Mouse (Mus musculus) adrenal gland, adult 18-20 months (tissue): ENCODE data around the gene Ier5l. TPM values are rescaled to one million over a fixed set of nuclear protein-coding genes. Genes with fewer than 3 reads are reported as not detected.

Experiments
- DNase-seq, 2 experiments: peaks; one replicate each; pipeline ENCODE4 v3.0.0; 2021 to 2022; ENCODE audit warnings: low spot score in 2 of 2
- long read RNA-seq, 2 experiments: library from polyadenylated mRNA; stranded (forward); transcript quantifications; one replicate each; pipeline ENCODE4 v2.0.0; 2021
- total RNA-seq, 2 experiments: library from RNA; stranded (reverse); gene quantifications; 1 replicate in 1 of 2; 2 replicates in 1 of 2; pipeline ENCODE4 v1.2.3; 2021

Gene Ier5l
- 1 to 10 TPM; 3.1 to 5.1 TPM for total RNA-seq
- long read RNA-seq, experiment 1, transcript Ier5l-201 (1 exons, 2,683 nt): major isoform, 6 of 6 reads
- long read RNA-seq, experiment 1, partial matches to known transcripts: 0 of 6 reads
- long read RNA-seq, experiment 1, other reads (novel, unspliced or antisense): 0 of 6 reads
- long read RNA-seq, experiment 2, transcript Ier5l-201 (1 exons, 2,683 nt): major isoform, 25 of 25 reads
- long read RNA-seq, experiment 2, partial matches to known transcripts: 0 of 25 reads
- long read RNA-seq, experiment 2, other reads (novel, unspliced or antisense): 0 of 25 reads

- DNase-seq: peak; percentile 98
Measured at GRCm38 (mm10) chr2:30474039-30474438, at the start of gene Ier5l. TSS of gene Ier5l (minus strand) at chr2:30474219.

- no peak for DNase-seq
Measured at GRCm38 (mm10) chr2:30523727-30524126, 49.7 kb upstream of the Ier5l start.

DNA sequence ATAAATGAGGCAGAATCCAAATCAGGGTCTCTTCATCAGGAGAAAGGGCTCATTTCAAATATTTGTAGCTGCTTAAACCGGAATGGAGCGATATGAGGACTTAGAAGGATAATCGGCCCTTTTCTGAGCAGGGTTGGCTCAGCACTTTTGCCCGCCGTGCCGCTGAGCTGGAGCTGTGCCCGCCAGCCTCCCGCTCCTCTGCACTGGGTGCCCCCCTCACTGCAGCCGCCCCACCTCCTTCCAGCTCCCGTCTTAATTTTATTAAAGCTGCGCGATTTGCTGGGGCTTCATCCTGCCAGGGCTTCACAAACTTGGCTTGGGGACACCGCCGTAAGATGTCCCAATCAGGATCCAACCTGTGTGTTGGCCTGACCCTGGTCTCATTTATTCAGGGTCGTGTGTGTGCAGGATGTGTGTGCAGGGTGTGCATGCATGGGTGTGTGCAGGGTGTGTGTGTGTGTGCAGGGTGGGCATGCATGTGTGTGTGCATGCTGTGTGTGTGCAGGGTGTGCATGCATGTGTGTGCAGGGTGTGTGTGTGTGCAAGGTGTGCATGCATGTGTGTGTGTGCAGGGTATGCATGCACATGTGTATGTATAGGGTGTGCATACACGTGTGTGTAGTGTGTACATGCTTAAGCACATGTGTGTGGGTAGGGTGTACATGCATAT, 36.8 kb upstream of the Ier5l start:
- DNase-seq: no peak

GRCm38 (mm10) chr2:30507138-30507727, 33.2 kb upstream of the Ier5l start:
- no peak for DNase-seq

DNA sequence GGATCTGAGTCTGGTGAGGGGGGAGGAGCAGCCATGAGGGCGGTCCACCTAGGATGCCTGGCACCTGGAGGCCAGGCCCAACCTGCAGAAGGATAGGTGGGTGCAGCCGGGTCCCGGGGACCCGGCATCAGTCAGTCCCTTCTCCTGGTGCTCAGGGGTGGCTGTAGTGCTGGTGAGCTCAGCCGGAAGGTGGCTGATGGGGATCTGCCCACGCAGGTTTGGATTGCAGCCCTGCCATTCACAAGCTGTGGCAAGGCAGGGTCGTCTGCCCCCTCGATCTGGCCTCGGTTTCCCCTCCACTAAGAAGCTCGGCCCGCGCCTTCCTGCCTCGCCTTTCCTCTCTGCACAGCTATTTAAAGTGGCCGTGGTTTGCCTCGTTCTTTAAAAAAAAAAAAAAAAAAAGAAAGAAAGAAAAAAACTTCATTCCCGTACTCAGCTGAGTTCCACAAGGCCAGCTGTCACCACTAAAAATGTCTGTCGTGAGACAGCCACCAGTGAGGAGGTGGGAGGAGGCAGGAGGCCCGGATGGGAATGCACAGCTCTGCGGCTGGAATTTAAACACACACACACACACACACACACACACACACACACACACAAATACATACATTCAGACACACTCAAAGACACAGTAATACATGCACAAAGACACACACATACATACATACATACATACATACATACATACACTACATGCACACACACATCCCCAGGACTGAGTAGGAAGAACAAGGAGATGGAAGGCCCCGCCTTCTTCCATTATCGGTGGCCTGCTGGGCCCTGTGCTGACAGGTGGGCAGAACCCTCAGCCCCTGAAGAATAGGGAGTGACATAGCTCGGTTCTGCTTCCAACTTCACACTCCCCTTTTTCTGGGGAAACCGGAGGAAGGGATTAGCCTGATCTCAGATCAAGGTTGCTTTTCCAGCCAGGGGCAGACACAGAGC, 29.9 kb upstream of the Ier5l start:
- no peak for DNase-seq

GRCm38 (mm10) chr2:30501701-30502100, 27.7 kb upstream of the Ier5l start:
- DNase-seq: no peak

GRCm38 (mm10) chr2:30495909-30496861, 22.2 kb upstream of the Ier5l start:
- peak; percentile 49 to 60 for DNase-seq

- DNase-seq: no peak
Measured at GRCm38 (mm10) chr2:30495000-30495908, 21.2 kb upstream of the Ier5l start.

GRCm38 (mm10) chr2:30490384-30490783, 16.4 kb upstream of the Ier5l start:
- DNase-seq: no peak

DNA sequence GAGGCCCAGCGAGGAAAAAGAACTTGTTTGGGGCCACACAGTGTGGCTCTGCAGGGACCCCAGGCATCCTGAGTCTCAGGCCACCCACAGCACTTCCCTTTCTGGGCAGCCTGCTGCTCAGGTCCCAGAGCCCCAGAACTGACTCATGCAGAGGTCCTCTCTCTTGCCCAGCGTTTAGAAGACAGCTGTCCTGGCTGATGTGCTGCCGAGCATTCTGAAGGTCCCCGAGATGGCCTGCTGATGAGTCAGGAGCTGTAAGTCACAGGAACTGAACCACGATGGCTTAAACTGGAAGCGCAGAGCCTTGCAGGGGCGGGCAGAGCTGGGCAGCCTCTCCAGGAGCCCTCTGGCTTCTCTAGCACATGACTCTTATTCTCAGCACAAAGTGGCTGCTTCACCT, 13.6 kb upstream of the Ier5l start:
- peak in 1 of 2 experiments; percentile 37 for DNase-seq

- DNase-seq: no peak
Measured at GRCm38 (mm10) chr2:30478526-30478925, 4.5 kb upstream of the Ier5l start.

DNA sequence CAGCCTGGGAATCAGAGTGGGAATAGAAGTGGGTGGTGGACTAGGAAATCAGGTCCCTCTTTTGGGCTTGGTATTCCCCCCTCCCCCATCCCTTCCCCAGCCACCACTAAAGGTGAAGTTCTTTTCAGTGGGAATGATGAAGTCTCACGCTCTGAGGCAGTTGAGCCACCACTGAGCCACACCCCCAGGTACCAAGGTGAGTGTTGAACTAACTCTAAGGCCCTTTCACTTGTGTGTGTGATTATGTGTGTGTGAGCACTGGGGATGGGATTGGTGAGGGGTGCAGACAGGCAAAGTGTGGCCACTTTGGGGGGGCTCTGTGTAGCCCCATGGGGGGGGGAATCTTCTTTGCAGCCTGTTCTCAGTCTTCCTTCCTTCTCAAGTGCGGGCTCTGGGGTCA, 2.2 kb upstream of the Ier5l start:
- no peak for DNase-seq

DNA sequence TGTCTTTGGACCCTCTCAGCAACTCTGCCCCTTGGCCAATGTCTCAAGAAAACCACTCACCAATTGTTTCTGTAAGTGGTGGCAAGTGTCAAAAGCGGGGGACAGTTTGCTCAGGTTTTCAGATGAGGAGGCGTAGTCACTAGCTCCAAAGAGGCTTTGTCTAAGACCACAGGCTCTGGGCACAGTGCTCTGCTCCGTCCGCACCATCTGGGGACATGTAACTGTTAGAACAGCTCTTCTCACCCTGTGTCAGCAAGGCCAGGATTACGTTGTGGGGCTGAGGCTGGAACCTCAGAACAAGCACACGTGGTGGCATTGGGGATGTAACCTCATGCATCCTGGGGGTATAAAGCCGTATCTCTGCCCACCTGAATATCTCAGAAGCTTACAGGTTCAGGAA, 1.4 kb upstream of the Ier5l start:
- no peak for DNase-seq

GRCm38 (mm10) chr2:30474776-30475175, 757 bp upstream of the Ier5l start:
- DNase-seq: no peak

GRCm38 (mm10) chr2:30473431-30474031, 488 bp downstream of the Ier5l start:
- DNase-seq: peak in 1 of 2 experiments; percentile 61

GRCm38 (mm10) chr2:30472731-30473351, 1.2 kb downstream of the Ier5l start:
- peak; percentile 59 to 63 for DNase-seq

GRCm38 (mm10) chr2:30471795-30472720, 2.0 kb downstream of the Ier5l start:
- DNase-seq: peak; percentile 68 to 70
